Comparison of ENCODE assay signal across 8 mouse cellular contexts in genomic region chr3:84692647-84693199, GRCm38 (mm10). TPM values are rescaled to one million over a fixed set of nuclear protein-coding genes. Genes with fewer than 3 reads are reported as not detected.
DNase-seq lines count a peak whose midpoint lies in the region; ATAC-seq and TF ChIP-seq lines count a peak whose summit lies in the region.
"Had no signal": no experiment of that assay in that cellular context is flagged by ENCODE, and none has a peak within 500 bp of the region (broad histone marks: within the 10 kb centered on the region; RNA-seq: fewer than 3 reads in every experiment).

No protein-coding gene starts in this region.

- WGBS in kidney, adult 2 months = 40% methylated on average over 4 of the region's 4 CpGs

- no peaks in the 10 kb centered on the region for H3K4me1 ChIP-seq in kidney, adult 2 months (ENCODE audit: control insufficient read depth, insufficient read depth, low read length)

- no peak overlapping the region for H3K4me3 ChIP-seq in kidney, adult 2 months (ENCODE audit: insufficient read depth, low read depth, low read length)
- H3K4me3 ChIP-seq: embryonic facial prominence, embryonic 12.5 days had no signal

- peak; percentile 80 for ATAC-seq in CD4-positive, CD25-positive, alpha-beta regulatory T cell, adult 4 months

- DNase-seq in kidney, adult 2 months = peak; percentile 57
- no peak for DNase-seq in kidney, adult 18-20 months
- DNase-seq in adipocyte (ENCODE audit: low spot score) = peak; percentile 76
- peak; percentile 59 for DNase-seq in layer of hippocampus, adult 9-10 months (ENCODE audit: low spot score)
- DNase-seq in right cerebral cortex, postnatal 25 days = no peak
- DNase-seq in neural tube, embryonic 10.5 days (ENCODE audit: extremely low spot score, low spot score) = no peak

- TF ChIP-seq POLR2A in kidney, adult 2 months (IDR thresholded peaks at IDR 0.05; ENCODE audit: low read depth, low read length) = no peak

- H3K27me3 ChIP-seq in kidney, adult 2 months (replicated peaks; ENCODE audit: control insufficient read depth, insufficient read depth, low read length) = no peaks in the 10 kb centered on the region
- H3K27me3 ChIP-seq: embryonic facial prominence, embryonic 12.5 days had no signal

- H3K27ac ChIP-seq in kidney, adult 2 months (ENCODE audit: insufficient read depth, low read depth, low read length) = no peak overlapping the region
- H3K27ac ChIP-seq: embryonic facial prominence, embryonic 12.5 days had no signal

- H3K36me3 ChIP-seq in kidney, adult 2 months (ENCODE audit: control insufficient read depth, insufficient read depth, low read length) = no peaks in the 10 kb centered on the region
- H3K36me3 ChIP-seq: embryonic facial prominence, embryonic 12.5 days had no signal

- no peak for TF ChIP-seq CTCF in kidney, adult 2 months (conservative IDR thresholded peaks at IDR 0.05; ENCODE audit: insufficient read depth, insufficient read length, low read depth, low read length)

RNA-seq across cellular contexts. Expression of gene Tmem154, which starts 26.7 kb away (rescaled TPM):
- polyA plus RNA-seq in kidney, adult 2 months (2012; rRNA removed) = 0.42 and 0.88 TPM in 2 replicates
- 100 to 1,000 TPM; 140 to 141 TPM for polyA plus RNA-seq in CD4-positive, CD25-positive, alpha-beta regulatory T cell, adult 4 months (2017; shearing (Covaris generic))

Comparison
In these comparisons a context has a peak if more than half of its experiments do, and no peak if none do; other contexts are left out.
1. DNase-seq: peak in kidney, adult 2 months (single experiment), adipocyte (single experiment) and layer of hippocampus, adult 9-10 months (single experiment); none in kidney, adult 18-20 months (single experiment), right cerebral cortex, postnatal 25 days (single experiment) and neural tube, embryonic 10.5 days (single experiment).
2. RNA of gene Tmem154, which starts 26.7 kb away (polyA plus RNA-seq): 140 to 141 TPM in CD4-positive, CD25-positive, alpha-beta regulatory T cell, adult 4 months; 0.42 to 0.88 TPM in kidney, adult 2 months; every median in the first group is over 10 times any median in the second.